Mouse (Mus musculus) T-helper 2 cell (primary cell): Measurements from ENCODE around the gene Olfr474.
"Not testable (repeated sequence)": the region's sequence is repeated elsewhere in the genome, so short reads cannot be mapped to it uniquely, and the experiment has no call there.

Experiments
- in situ Hi-C: fragments of 300-600 bp; cut with MboI, MseI; formaldehyde crosslinking; loops from one replicate; pipeline ENCODE4 v1.15.1; 2025; ENCODE audit warnings: high pct_unique_total_duplicates

Gene Olfr474

DNA sequence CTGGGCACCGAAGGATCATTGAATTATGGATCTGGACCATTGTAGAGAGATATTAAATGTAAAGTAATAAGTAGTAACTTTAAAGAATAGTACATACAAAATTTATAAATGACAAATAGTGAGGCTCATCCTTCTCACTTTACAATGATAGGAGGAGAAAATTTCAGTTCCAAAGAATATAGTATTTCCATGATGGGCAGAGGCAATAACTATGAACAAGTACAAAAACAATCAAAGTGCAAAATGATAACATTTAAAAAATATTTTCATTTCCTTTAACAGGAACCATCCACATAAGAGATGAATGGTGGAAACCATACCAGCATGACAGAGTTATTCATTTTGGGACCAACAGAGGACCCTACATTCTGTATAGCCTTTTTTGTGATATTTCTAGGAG lies at the start of gene Olfr474:
Gene Olfr474 (plus strand): TSS at position 301 of the 400 bp plus-strand sequence.
- in situ Hi-C loops, result no loop called here

DNA sequence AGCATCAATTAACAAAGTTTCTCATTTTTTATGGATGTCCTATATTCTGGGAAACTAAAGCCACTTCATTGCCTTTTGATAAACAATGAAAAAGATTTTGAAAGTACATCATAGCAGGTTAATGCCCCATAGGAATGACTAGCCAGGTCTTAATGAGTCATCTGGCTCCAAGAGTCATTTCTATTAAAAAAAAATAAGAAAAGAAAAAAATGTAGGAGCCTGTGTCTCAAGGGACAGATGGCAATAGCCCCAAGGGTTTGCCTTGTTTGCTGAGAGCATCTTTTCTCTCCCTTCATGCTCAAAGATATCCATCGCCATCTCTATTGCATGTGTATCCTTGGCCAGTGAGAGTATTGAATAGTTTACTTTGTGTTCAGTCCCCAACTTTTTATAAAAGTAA lies 24.3 kb upstream of the Olfr474 start, which contains the start of gene Olfr473:
Gene Olfr473 (plus strand): TSS at position 301 of the 400 bp plus-strand sequence.
- in situ Hi-C loops, result no loop called here

DNA sequence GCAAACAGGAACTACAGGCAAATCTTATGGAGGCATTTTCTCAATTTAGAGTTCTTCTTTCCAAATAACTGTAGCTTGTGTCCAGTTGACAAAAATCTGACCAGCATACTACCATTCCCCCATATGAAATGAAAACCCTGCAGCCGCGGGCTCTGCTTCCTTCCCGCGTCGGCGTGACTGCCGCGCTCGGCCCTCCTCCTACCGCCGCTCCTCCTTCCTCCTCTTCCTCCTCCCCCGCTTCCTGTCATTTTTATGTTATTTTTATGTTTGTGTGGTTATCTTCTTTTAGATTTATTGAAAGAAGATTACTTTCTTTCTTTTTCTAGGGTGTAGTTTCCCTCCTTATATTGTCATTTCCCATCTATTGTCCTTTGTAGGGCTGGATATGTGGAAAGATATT lies 1.9 kb upstream of the Olfr474 start:
- in situ Hi-C loops, result not testable (repeated sequence)

DNA sequence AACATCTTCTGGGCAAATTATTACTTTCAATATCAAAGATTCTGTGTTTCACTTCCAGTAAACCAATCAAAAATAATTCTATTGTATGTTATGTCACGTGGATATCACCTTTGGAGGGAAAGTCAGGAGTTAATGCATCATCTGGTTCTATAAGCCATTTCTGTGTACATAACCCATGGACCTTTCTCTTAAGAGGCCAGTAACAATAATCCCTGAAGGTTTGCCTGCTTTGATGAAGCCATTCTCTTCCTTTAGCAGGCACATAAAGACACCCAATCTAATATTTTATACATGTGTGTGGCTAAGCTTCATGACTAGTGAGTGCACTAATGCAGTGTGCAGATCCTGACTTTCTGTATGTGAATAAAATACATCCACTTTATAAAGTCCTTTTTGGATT lies 10.1 kb downstream of the Olfr474 start, which contains the start of gene Olfr476:
Gene Olfr476 (plus strand): TSS at position 301 of the 400 bp plus-strand sequence.
- in situ Hi-C loops, result no loop called here

- in situ Hi-C loops, result no loop called here
These were observed 31.9 kb downstream of the Olfr474 start, which contains the start of gene Olfr477 for GRCm38 (mm10) chr7:107986393-107986792. TSS of gene Olfr477 (plus strand) at chr7:107986693.
